Mouse (Mus musculus) T-helper 2 cell (primary cell): ENCODE results near the gene Olfr1390.
"Not testable (repeated sequence)": the region's sequence is repeated elsewhere in the genome, so short reads cannot be mapped to it uniquely, and the experiment has no call there.

Source experiments
- in situ Hi-C: fragments of 300-600 bp; cut with MboI, MseI; formaldehyde crosslinking; loops from one replicate; pipeline ENCODE4 v1.15.1; 2025; ENCODE audit warnings: high pct_unique_total_duplicates

Olfr1390 gene

DNA sequence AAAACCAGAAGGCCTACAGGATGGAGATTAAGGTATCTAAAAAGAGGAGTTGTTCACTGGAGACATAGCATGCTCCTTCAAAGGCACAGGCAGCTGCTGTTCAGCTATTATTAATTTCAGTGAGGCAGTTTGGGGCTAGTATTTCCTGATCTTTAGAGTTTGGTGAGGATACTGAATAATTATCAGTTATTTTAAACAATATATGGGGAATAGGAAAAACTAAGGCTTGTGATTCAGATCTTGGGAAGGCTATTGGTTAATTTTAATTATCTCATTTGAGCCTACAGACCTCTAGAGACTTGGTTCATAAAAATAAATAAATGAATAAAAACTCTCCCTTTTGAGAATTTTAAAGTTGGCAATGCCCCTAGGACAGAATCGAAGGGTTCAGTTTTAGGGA is at the start of gene Olfr1390:
TSS of gene Olfr1390 (plus strand) at position 301 of the 400 bp plus-strand sequence.
- in situ Hi-C loops = no loop called here

DNA sequence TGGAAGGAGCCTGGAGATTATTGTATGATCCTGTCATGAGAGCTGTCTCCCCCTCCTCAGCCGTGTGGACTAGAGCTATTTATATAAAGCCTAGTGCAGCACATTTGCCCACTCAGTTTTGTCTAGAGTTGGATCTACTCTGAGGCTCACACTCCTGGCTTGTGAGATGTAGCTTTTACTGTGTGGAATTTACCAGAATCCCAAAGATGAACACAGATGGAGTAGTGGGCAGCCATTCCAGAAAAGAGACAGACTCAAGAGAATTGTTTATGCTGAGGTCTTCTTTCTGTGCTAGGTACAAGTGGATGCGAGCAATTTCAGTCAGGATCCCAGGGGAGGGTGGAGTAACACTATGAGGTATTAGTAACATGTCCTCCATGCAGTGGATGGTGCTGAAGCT is 47.7 kb upstream of the Olfr1390 start:
- in situ Hi-C loops = loop anchor here (5.0 kb wide), 1 partner anchor 170 kb away; no protein-coding TSS in a partner anchor

DNA sequence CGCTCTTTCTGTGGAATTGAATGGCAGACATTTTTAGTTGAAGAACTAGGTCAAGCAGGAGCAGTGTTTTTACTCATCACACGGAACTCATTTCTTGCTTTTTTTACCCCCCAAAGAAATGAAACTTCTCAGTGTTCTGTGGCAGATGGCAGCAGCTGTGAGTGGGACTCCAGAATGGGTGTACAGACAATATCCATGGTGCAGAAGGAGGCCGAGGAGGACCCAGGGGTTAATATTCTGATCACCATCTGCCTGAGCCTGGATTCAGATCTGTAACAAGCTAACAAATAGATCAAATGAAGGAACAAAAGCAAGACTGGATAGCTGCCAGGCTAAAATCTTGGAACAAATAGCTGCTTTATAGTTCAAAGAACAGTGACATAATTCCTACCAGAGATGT is 42.2 kb upstream of the Olfr1390 start:
- in situ Hi-C loops = no loop called here

DNA sequence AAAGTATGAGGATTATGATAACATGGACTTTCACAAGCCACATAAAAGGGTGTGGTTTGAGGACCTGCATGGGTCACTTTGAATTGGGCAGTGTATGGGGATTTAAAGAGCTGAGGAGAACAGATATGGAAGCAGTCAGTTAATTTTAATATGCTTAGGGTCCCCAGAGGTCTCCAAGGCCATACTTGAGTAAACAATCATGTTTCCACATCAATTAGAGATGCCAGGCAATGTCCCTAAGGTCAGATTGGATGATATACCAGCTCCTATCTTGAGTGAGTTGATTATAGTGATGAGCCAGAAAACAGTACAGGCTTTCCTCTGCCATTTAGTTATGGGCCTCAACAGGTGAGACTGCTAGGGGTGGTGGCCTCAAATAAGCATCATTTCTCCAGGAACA is 30.5 kb upstream of the Olfr1390 start, which contains the start of gene Olfr10:
TSS of gene Olfr10 (plus strand) at position 301 of the 400 bp plus-strand sequence.
- in situ Hi-C loops = no loop called here

DNA sequence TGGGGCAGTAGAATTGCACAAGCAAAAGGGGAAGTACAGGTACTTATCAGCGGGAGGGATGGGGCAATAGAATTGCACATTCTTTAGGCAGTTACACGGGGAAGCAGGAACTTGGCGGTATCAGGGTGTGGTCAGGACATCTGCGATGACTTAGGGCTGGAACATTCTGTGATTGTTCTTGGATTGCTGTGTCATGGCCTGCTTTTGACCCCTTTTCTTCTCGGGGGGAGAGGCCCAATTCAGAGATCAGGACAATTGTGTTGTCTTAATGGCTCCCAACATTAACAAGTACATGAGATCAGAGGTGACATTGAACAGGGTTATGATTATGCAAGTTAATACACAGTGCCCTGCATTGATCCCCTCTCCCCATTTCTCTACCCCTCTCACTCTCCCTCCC is 26.4 kb upstream of the Olfr1390 start:
- in situ Hi-C loops = not testable (repeated sequence)

DNA sequence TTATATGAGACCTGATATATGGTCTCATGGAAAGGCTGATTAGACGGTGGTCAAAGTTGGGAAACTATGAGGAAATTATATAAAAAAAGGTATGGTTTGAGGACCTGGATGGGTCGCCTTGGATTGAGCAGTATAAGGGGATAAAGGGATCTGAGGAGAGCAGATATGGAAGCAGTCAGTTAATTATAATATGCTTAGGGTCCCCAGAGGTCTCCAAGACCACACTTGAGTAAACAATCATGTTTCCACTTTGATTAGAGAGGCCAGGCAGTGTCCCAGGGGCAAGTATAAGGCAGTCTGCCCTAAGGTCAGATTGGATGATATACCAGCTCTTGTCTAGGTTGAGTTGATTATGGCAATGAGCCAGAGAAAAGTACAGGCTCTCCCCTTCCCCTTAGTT is 12.5 kb upstream of the Olfr1390 start, which contains the start of gene Olfr1391:
TSS of gene Olfr1391 (plus strand) at position 301 of the 400 bp plus-strand sequence.
- in situ Hi-C loops = no loop called here

DNA sequence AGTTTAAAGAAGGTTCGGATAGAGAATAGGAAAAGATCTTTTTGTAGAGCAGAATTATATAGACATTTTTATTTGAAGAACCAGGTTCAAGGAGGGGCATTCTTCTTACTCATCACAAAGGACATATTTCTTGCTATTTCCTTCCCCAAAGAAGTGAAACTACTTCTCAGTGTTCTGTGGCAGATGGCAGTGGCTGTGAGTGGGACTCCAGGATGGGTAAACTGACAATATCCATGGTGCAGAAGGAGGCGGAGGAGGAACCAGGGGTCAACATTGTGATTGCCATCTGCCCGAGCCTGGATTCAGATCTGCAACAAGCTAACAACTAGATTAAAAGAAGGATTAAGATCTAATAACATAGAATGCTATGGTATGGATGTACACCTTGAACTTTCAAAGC is 8.3 kb upstream of the Olfr1390 start:
- in situ Hi-C loops = no loop called here

DNA sequence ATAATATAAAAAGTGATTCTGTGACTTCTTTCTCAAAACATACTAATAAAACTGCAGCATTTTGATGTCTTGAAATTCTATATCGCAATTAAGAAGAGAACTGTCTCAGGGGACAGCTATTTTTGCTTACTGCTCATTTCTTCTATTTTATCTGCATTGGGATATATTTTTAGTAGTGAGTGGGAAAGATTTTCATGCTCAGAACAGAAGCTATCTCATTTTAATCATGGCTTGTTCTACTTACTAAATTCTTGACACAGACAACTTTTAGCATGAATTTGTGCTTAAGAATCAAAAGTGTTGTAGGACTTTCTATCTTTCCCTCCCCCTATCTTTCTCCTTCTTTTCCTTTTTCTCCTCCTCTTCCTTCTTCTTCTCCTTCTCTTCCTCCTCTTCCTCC is 5.3 kb upstream of the Olfr1390 start:
- in situ Hi-C loops = no loop called here

DNA sequence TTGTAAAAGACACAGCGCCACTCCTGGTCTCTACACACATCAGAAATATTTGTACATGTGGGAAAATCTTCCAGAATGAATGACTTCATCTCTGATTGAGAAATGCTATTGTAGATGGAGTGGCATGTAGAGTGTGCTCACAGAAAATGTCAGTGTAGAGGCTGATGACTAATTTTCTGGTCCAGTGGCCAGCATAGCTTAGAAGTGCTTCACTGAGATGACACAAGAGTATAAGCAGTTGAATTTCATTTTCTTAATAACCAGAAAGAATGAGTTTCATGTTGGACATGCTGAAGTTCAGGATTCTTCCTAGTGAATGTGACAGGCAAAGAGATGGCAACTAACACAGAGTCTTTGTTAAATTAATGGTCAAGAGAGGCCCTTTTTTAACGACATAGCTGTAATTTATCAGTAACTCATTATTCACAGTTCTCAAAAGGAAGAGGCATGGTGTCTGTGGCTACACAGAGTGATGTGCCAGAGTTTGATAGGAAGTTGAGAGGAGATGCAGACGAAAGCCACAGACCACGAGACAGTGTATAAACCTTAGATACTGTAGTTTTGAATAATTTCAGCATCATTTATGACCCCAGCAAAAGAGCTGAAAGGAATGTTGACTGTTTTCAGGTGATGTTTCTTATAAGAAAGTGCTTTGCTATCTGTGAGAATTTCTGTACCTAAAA is 2.3 kb downstream of the Olfr1390 start:
- in situ Hi-C loops = no loop called here

DNA sequence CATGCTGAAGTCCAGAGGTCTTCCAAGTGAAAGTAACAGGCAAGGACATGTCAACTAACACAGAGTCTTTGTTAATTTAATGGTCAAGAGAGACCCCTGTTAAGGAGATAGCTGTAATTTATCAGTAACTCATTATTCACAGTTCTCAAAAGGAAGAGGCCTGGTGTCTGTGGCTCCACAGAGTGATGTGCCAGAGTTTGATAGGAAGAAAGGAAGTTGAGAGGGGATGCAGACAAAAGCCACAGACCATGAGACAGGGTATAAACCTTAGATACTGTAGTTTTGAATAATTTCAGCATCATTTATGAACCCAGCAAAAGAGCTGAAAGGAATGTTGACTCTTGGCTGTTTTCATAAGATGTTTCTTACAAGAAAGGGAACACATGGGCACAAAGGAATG is 48.1 kb downstream of the Olfr1390 start:
- in situ Hi-C loops = no loop called here

DNA sequence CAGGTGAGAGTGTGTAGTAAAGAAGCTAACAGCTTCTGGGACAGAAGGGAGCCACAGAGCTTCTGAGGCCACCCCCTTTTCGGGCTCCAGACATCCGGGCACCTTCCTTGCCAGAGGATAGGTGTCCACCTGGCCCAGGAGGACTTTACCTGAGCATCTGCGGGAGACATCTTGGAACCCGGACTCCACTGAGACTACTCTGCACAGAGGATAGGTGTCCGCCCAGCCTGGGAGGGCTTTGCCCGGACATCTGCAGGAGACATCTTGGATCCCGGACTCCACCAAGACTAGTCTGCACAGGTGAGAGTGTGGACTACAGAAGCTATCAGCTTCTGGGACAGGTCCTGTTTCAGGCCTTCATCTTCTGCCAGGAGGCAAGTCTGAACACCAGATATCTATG is 51.1 kb downstream of the Olfr1390 start:
- in situ Hi-C loops = not testable (repeated sequence)
